Mouse (Mus musculus): ENCODE results near the gene Chrne.

Gene Chrne

GRCm38 (mm10) chr11:70629557-70629956 lies 10.5 kb upstream of the Chrne start:
- no peak for DNase-seq (ENCODE audit: extremely low spot score, low read depth, low spot score)

GRCm38 (mm10) chr11:70628431-70628830 lies 9.4 kb upstream of the Chrne start:
- DNase-seq (ENCODE audit: extremely low spot score, low read depth, low spot score), result no peak

- no peak for DNase-seq (ENCODE audit: extremely low spot score, low read depth, low spot score)
These were observed 7.9 kb upstream of the Chrne start for GRCm38 (mm10) chr11:70626877-70627276.

- DNase-seq (ENCODE audit: extremely low spot score, low read depth, low spot score), result no peak
These were observed 6.5 kb upstream of the Chrne start for GRCm38 (mm10) chr11:70625473-70625872.

GRCm38 (mm10) chr11:70623053-70623742 lies 4.2 kb upstream of the Chrne start:
- DNase-seq (ENCODE audit: extremely low spot score, low read depth, low spot score), result no peak

- DNase-seq (ENCODE audit: extremely low spot score, low read depth, low spot score), result no peak
These were observed 3.2 kb upstream of the Chrne start for GRCm38 (mm10) chr11:70621972-70622814.

GRCm38 (mm10) chr11:70615516-70616093 lies 3.4 kb downstream of the Chrne start, which contains the start of gene 4930544D05Rik:
4930544D05Rik (plus strand) TSS chr11:70615848.
- no peak for DNase-seq (ENCODE audit: extremely low spot score, low read depth, low spot score)

- DNase-seq (ENCODE audit: extremely low spot score, low read depth, low spot score), result no peak
These were observed 3.9 kb downstream of the Chrne start for GRCm38 (mm10) chr11:70615074-70615473.

GRCm38 (mm10) chr11:70612505-70612904 lies 6.5 kb downstream of the Chrne start:
- DNase-seq (ENCODE audit: extremely low spot score, low read depth, low spot score), result no peak

- DNase-seq (ENCODE audit: extremely low spot score, low read depth, low spot score), result no peak
These were observed 8.3 kb downstream of the Chrne start for GRCm38 (mm10) chr11:70610752-70611151.

- no peak for DNase-seq (ENCODE audit: extremely low spot score, low read depth, low spot score)
These were observed 10.5 kb downstream of the Chrne start for GRCm38 (mm10) chr11:70608381-70609066.

GRCm38 (mm10) chr11:70607611-70608010 lies 11.4 kb downstream of the Chrne start:
- no peak for DNase-seq (ENCODE audit: extremely low spot score, low read depth, low spot score)

GRCm38 (mm10) chr11:70606717-70607116 lies 12.3 kb downstream of the Chrne start:
- DNase-seq (ENCODE audit: extremely low spot score, low read depth, low spot score), result no peak

GRCm38 (mm10) chr11:70605024-70605566 lies 13.9 kb downstream of the Chrne start:
- peak; percentile 41 for DNase-seq (ENCODE audit: extremely low spot score, low read depth, low spot score)

GRCm38 (mm10) chr11:70598451-70598953 lies 20.5 kb downstream of the Chrne start:
- no peak for DNase-seq (ENCODE audit: extremely low spot score, low read depth, low spot score)

GRCm38 (mm10) chr11:70597301-70597700 lies 21.7 kb downstream of the Chrne start:
- DNase-seq (ENCODE audit: extremely low spot score, low read depth, low spot score), result no peak

- no peak for DNase-seq (ENCODE audit: extremely low spot score, low read depth, low spot score)
These were observed 22.9 kb downstream of the Chrne start for GRCm38 (mm10) chr11:70596094-70596493.

GRCm38 (mm10) chr11:70595638-70596037 lies 23.4 kb downstream of the Chrne start:
- no peak for DNase-seq (ENCODE audit: extremely low spot score, low read depth, low spot score)

GRCm38 (mm10) chr11:70594253-70594989 lies 24.6 kb downstream of the Chrne start:
- DNase-seq (ENCODE audit: extremely low spot score, low read depth, low spot score), result no peak

GRCm38 (mm10) chr11:70591733-70592132 lies 27.3 kb downstream of the Chrne start:
- DNase-seq (ENCODE audit: extremely low spot score, low read depth, low spot score), result no peak
